Mouse (Mus musculus): ENCODE measurements around the gene BC030867.

DNA sequence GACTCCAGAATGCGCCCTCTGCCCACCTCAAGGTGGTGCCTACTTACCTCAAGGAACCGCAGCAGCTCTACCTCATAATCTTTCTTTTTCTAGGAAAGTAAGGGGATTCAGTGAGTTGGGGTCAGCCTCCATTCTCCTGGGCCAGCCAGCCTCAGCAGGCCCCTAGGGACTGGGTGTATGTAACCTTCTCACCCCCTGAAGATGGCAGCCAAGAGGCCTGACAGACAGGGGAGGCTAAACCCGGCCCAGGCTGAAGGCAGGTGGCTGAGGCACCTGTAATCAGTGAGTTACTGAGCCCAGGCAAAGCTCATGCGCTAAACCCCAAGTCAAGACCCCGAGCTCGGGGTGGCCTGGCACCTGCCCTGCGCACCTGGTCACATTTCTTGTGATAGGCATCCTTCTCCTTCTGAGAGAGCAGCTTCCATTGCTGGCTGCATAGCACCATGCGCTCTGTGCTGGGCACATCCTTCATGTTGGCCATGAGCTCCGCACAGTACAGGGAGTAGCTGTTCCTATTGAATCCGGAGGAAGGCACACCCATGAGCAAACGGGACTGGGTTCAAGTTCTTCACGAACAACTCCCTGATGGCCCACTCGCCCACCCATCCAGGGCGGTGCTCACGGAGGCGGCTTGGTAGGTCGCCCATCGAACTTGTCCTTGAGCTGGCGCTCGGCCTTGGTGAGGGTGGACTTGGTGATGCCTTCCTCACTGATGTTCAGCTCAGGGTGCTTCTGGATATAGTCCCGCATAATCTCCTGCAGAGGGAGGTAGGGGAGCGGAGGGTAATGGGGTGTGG, 61.3 kb downstream of the BC030867 start:
- TF ChIP-seq CTCF (IDR thresholded peaks at IDR 0.05; ENCODE audit: control insufficient read depth, insufficient read depth, insufficient replicate concordance, low read depth, low read length) (no peak), POLR2A (IDR thresholded peaks at IDR 0.05; ENCODE audit: control insufficient read depth, low read depth, low read length) (no peak)

All from testis, adult 2 months (tissue).